Mouse (Mus musculus): ENCODE data around the gene 2610528J11Rik. TPM values are rescaled to one million over a fixed set of nuclear protein-coding genes. Genes with fewer than 3 reads are reported as not detected.

The 2610528J11Rik gene
- polyA plus RNA-seq (2012; rRNA removed): 9.2 TPM in 2 replicates

DNA sequence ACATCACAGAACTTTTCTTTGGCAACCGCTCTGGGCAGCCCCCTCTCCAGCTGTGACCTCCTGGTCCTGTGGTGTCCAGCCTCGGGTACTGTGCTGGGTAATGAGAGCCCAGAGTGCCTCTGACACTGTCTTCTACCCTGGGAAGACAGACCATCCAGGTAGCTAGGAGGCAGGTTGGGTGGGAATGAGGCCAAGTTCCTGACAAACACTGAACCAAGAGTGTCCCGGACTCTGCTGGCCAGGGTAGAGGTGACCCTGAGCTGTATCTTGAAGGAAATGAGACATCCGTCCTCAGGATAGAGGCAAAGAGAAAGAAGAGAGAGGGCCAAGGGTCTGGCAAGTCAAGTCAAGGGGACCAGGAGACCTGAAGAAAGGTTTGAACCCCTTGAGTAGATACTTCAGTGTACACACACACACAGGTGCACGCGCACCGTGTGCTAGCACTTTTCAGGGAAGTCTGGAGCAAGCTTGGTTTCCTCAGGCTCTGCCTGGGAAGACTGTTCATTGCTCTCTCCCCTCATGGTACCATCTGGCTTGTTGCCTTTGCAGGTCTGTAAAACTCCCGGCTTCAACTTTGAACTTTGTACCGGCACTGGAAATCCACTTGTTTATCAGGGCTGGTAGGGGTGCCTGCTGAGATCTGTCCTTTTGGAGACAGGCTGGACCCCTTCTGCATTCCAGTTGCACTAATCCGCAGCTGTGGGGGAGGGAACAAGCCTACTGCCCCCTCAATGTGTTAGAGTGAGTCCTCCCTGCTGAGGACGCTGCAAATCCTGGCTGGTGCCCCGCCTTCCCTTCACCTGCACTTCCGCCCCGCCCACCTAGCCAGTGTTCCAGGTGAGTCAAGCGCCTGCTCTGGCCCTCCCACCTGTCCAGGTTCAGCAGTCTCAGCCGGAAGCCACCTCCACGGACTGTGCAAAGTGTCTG lies at the start of gene 2610528J11Rik:
2610528J11Rik (plus strand) TSS at position 592 of the 927 bp plus-strand sequence.

DNA sequence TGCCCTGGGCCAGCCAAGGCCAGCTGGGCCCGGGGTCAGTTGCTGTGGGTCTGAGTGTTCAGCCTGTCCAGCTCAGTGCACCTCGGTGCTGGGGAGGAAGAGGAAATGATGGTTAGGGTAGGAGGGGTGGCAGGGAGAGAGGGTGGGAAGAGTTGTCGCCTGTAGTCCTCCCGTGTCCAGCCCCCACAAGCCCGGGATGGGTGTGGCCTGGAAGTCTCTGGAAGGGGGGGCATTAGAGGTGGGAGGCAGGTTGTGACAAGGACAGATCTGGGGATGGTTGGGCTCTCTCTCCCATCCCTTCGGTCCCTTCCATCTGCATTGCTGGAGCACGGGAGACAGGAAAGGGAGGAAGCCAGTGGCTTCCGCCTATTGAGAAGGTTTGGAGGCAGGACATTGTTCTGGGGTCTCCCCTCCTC lies 37.1 kb upstream of the 2610528J11Rik start, which contains the start of gene Tie1:
Tie1 (minus strand) TSS at position 345 of the 416 bp plus-strand sequence.

DNA sequence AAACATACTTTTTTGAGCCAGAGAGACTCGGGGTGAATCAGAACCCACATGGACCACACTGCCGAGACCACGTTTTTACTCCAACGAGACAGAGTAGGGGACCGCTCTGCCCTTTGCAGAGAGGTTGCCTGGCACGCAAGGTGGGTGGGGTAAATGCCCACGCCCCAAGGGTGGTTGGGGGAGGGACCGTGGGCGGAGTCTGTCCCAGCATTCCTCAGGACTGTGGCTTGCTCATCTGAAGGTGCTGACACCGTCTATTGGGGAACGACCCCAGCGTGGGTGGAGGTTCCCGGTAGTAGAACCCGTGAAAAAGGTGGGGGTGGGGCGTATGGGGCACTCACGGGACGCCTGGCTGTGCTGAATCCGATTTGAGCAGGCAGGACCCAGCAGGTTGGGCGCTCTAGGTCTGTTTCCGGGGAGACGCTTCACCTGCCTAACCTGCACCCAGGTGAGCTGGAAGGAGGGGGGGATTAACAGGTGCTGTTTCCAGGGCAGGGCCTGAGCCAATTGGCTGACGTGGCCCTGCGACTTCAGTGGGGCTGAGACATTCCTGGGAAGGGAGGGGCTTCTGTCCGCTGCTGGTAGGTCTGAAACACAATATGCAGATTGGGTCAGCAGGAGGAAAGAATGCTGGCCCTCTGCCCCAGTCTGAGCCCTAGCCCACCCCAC lies 16.9 kb downstream of the 2610528J11Rik start, which contains the start of gene Tmem125:
Tmem125 (minus strand) TSS at position 453 of the 669 bp plus-strand sequence.

Other genes starting within 250 kb of the 2610528J11Rik start
- gene Ptprf, start 235.6 kb upstream of the 2610528J11Rik start, polyA plus RNA-seq (2012; rRNA removed): 11.4 and 13.5 TPM in 2 replicates
- 4.2 and 4.7 TPM in 2 replicates for gene Szt2, start 117.7 kb upstream of the 2610528J11Rik start, polyA plus RNA-seq (2012; rRNA removed)
- 40.1 and 42.4 TPM in 2 replicates for gene Med8, start 117.7 kb upstream of the 2610528J11Rik start, polyA plus RNA-seq (2012; rRNA removed)
- gene Elovl1, start 98.9 kb upstream of the 2610528J11Rik start, polyA plus RNA-seq (2012; rRNA removed): 76.0 and 80.1 TPM in 2 replicates
- gene Cdc20, start 89.6 kb upstream of the 2610528J11Rik start, polyA plus RNA-seq (2012; rRNA removed): 47.5 and 58.9 TPM in 2 replicates
- gene Mpl, start 69.5 kb upstream of the 2610528J11Rik start, polyA plus RNA-seq (2012; rRNA removed): 3.8 and 4.8 TPM in 2 replicates
- 8.4 and 10.6 TPM in 2 replicates for gene Tie1, start 36.9 kb upstream of the 2610528J11Rik start, polyA plus RNA-seq (2012; rRNA removed)
- gene Tmem125, start 17.0 kb downstream of the 2610528J11Rik start, polyA plus RNA-seq (2012; rRNA removed): 4.2 and 5.6 TPM in 2 replicates
- gene Cfap57, start 93.8 kb downstream of the 2610528J11Rik start, polyA plus RNA-seq (2012; rRNA removed): 0.26 and 0.44 TPM in 2 replicates
- gene Ebna1bp2, start 93.8 kb downstream of the 2610528J11Rik start, polyA plus RNA-seq (2012; rRNA removed): 38.1 and 38.9 TPM in 2 replicates
- gene Olfr62, start 132.0 kb downstream of the 2610528J11Rik start, polyA plus RNA-seq (2012; rRNA removed): not detected in 2 replicates
- gene Olfr1342, start 165.8 kb downstream of the 2610528J11Rik start, polyA plus RNA-seq (2012; rRNA removed): not detected in 2 replicates
- not detected in 2 replicates for gene Olfr1341, start 176.5 kb downstream of the 2610528J11Rik start, polyA plus RNA-seq (2012; rRNA removed)
- gene Olfr1340, start 193.1 kb downstream of the 2610528J11Rik start, polyA plus RNA-seq (2012; rRNA removed): not detected in 2 replicates
- not detected in 2 replicates for gene Olfr1339, start 205.2 kb downstream of the 2610528J11Rik start, polyA plus RNA-seq (2012; rRNA removed)
- not detected in 2 replicates for gene Olfr1338, start 231.7 kb downstream of the 2610528J11Rik start, polyA plus RNA-seq (2012; rRNA removed)

All from liver, embryonic 18 days (tissue).